Mouse (Mus musculus): ENCODE results near the gene Apoe.

Apoe gene

GRCm38 (mm10) chr7:19663940-19664339 is 35.0 kb downstream of the Apoe start:
- no peak for DNase-seq

- DNase-seq = no peak
These were observed 46.4 kb downstream of the Apoe start for GRCm38 (mm10) chr7:19652614-19653013.

- no peak for DNase-seq
These were observed 47.8 kb downstream of the Apoe start for GRCm38 (mm10) chr7:19651063-19651786.

Data from spleen, adult 18-20 months (tissue).